Mouse (Mus musculus): ENCODE results near the gene Nufip1. TPM values are rescaled to one million over a fixed set of nuclear protein-coding genes. Genes with fewer than 3 reads are reported as not detected.

Nufip1 gene
- polyA plus RNA-seq, 1 experiment from 2014 or later = 13.9 TPM

- no peaks in the 10 kb centered on the region for H3K4me1 ChIP-seq
- no peak overlapping the region for H3K9ac ChIP-seq
- no peak overlapping the region for H3K4me2 ChIP-seq
- no peak overlapping the region for H3K27ac ChIP-seq
- no peak for ATAC-seq (ENCODE audit: insufficient read depth, low FRiP score, low read depth)
- H3K36me3 ChIP-seq = peaks cover 41% of the 10 kb centered on the region
- no peaks in the 10 kb centered on the region for H3K27me3 ChIP-seq (replicated peaks)
- 88% methylated on average over 7 of the region's 7 CpGs for WGBS
- H3K4me3 ChIP-seq (replicated peaks) = no peak overlapping the region
- H3K9me3 ChIP-seq = no peaks in the 10 kb centered on the region
Measured at GRCm38 (mm10) chr14:76097244-76097643, 13.4 kb upstream of the Nufip1 start.

- H3K4me2 ChIP-seq = no peak overlapping the region
- H3K36me3 ChIP-seq = peaks cover 42% of the 10 kb centered on the region
Measured at GRCm38 (mm10) chr14:76097815-76098214, 12.9 kb upstream of the Nufip1 start.

GRCm38 (mm10) chr14:76099543-76099942 lies 11.1 kb upstream of the Nufip1 start:
- H3K9me3 ChIP-seq = no peaks in the 10 kb centered on the region
- 93% methylated on average over 9 of the region's 9 CpGs for WGBS
- H3K4me3 ChIP-seq (replicated peaks) = no peak overlapping the region
- no peaks in the 10 kb centered on the region for H3K4me1 ChIP-seq
- H3K9ac ChIP-seq = no peak overlapping the region
- peaks cover 44% of the 10 kb centered on the region for H3K36me3 ChIP-seq
- H3K27me3 ChIP-seq (replicated peaks) = no peaks in the 10 kb centered on the region
- ATAC-seq (ENCODE audit: insufficient read depth, low FRiP score, low read depth) = no peak
- no peak overlapping the region for H3K4me2 ChIP-seq
- H3K27ac ChIP-seq = no peak overlapping the region

More at GRCm38 (mm10) chr14:76097815-76098214, 12.9 kb upstream of the Nufip1 start:
- no peak overlapping the region for H3K4me3 ChIP-seq (replicated peaks)
- no peak overlapping the region for H3K9ac ChIP-seq
- ATAC-seq (ENCODE audit: insufficient read depth, low FRiP score, low read depth) = no peak
- 87% methylated on average over 5 of the region's 5 CpGs for WGBS
- no peaks in the 10 kb centered on the region for H3K27me3 ChIP-seq (replicated peaks)
- no peaks in the 10 kb centered on the region for H3K9me3 ChIP-seq
- H3K27ac ChIP-seq = no peak overlapping the region
- H3K4me1 ChIP-seq = no peaks in the 10 kb centered on the region

- no peak for ATAC-seq (ENCODE audit: insufficient read depth, low FRiP score, low read depth)
- 84% methylated on average over 5 of the region's 5 CpGs for WGBS
- peaks cover 32% of the 10 kb centered on the region for H3K36me3 ChIP-seq
Measured at GRCm38 (mm10) chr14:76115744-76116143, 5.1 kb downstream of the Nufip1 start.

GRCm38 (mm10) chr14:76118963-76119362 lies 8.3 kb downstream of the Nufip1 start:
- Histone ChIP-seq H3K9ac (no peak overlapping the region), H3K36me3 (peaks cover 32% of the 10 kb centered on the region), H3K4me3 (replicated peaks) (no peak overlapping the region), H3K27ac (no peak overlapping the region), H3K9me3 (no peaks in the 10 kb centered on the region), H3K4me1 (no peaks in the 10 kb centered on the region), H3K27me3 (replicated peaks) (no peaks in the 10 kb centered on the region), H3K4me2 (no peak overlapping the region)
- no peak for ATAC-seq (ENCODE audit: insufficient read depth, low FRiP score, low read depth)
- 47% methylated on average over 4 of the region's 4 CpGs for WGBS

More at GRCm38 (mm10) chr14:76115744-76116143, 5.1 kb downstream of the Nufip1 start:
- no peak overlapping the region for H3K9ac ChIP-seq
- no peaks in the 10 kb centered on the region for H3K27me3 ChIP-seq (replicated peaks)
- no peaks in the 10 kb centered on the region for H3K9me3 ChIP-seq
- H3K27ac ChIP-seq = no peak overlapping the region
- no peak overlapping the region for H3K4me3 ChIP-seq (replicated peaks)
- H3K4me1 ChIP-seq = peaks cover 3% of the 10 kb centered on the region; the same call in 1 of the 2 replicates
- no peak overlapping the region for H3K4me2 ChIP-seq

- peaks cover 29% of the 10 kb centered on the region for H3K36me3 ChIP-seq
- no peak for ATAC-seq (ENCODE audit: insufficient read depth, low FRiP score, low read depth)
- WGBS = 82% methylated on average over 4 of the region's 4 CpGs
- H3K9me3 ChIP-seq = no peaks in the 10 kb centered on the region
- no peak overlapping the region for H3K9ac ChIP-seq
- no peak overlapping the region for H3K27ac ChIP-seq
- no peak overlapping the region for H3K4me3 ChIP-seq (replicated peaks)
- no peak overlapping the region for H3K4me2 ChIP-seq
- no peaks in the 10 kb centered on the region for H3K4me1 ChIP-seq
- H3K27me3 ChIP-seq (replicated peaks) = no peaks in the 10 kb centered on the region
Measured at GRCm38 (mm10) chr14:76120472-76120871, 9.8 kb downstream of the Nufip1 start.

GRCm38 (mm10) chr14:76121901-76122662 lies 11.4 kb downstream of the Nufip1 start:
- no peaks in the 10 kb centered on the region for H3K4me1 ChIP-seq
- ATAC-seq (ENCODE audit: insufficient read depth, low FRiP score, low read depth) = no peak
- no peak overlapping the region for H3K4me2 ChIP-seq
- H3K27me3 ChIP-seq (replicated peaks) = no peaks in the 10 kb centered on the region
- 54% methylated on average over 6 of the region's 6 CpGs for WGBS
- H3K9ac ChIP-seq = no peak overlapping the region
- no peak overlapping the region for H3K4me3 ChIP-seq (replicated peaks)
- H3K27ac ChIP-seq = no peak overlapping the region
- H3K9me3 ChIP-seq = no peaks in the 10 kb centered on the region
- peaks cover 31% of the 10 kb centered on the region for H3K36me3 ChIP-seq

GRCm38 (mm10) chr14:76122663-76123058 lies 12.0 kb downstream of the Nufip1 start:
- Histone ChIP-seq H3K9ac (no peak overlapping the region), H3K9me3 (no peaks in the 10 kb centered on the region), H3K27me3 (replicated peaks) (no peaks in the 10 kb centered on the region), H3K27ac (no peak overlapping the region), H3K4me1 (no peaks in the 10 kb centered on the region), H3K4me3 (replicated peaks) (no peak overlapping the region), H3K36me3 (peaks cover 33% of the 10 kb centered on the region), H3K4me2 (no peak overlapping the region)
- 89% methylated on average over 8 of the region's 8 CpGs for WGBS
- no peak for ATAC-seq (ENCODE audit: insufficient read depth, low FRiP score, low read depth)

GRCm38 (mm10) chr14:76127311-76127710 lies 16.6 kb downstream of the Nufip1 start:
- WGBS = 86% methylated on average over 3 of the region's 3 CpGs
- Histone ChIP-seq H3K4me2 (no peak overlapping the region), H3K4me1 (no peaks in the 10 kb centered on the region), H3K4me3 (replicated peaks) (no peak overlapping the region), H3K9me3 (no peaks in the 10 kb centered on the region), H3K36me3 (peaks cover 44% of the 10 kb centered on the region), H3K27me3 (replicated peaks) (no peaks in the 10 kb centered on the region), H3K9ac (no peak overlapping the region), H3K27ac (no peak overlapping the region)
- no peak for ATAC-seq (ENCODE audit: insufficient read depth, low FRiP score, low read depth)

GRCm38 (mm10) chr14:76128174-76128573 lies 17.5 kb downstream of the Nufip1 start:
- H3K9ac ChIP-seq = no peak overlapping the region
- H3K36me3 ChIP-seq = peaks cover 50% of the 10 kb centered on the region
- ATAC-seq (ENCODE audit: insufficient read depth, low FRiP score, low read depth) = no peak
- H3K27me3 ChIP-seq (replicated peaks) = no peaks in the 10 kb centered on the region
- no peaks in the 10 kb centered on the region for H3K9me3 ChIP-seq
- no peak overlapping the region for H3K4me3 ChIP-seq (replicated peaks)
- H3K4me2 ChIP-seq = no peak overlapping the region
- no peak overlapping the region for H3K27ac ChIP-seq
- no peaks in the 10 kb centered on the region for H3K4me1 ChIP-seq
- WGBS = 83% methylated on average over 4 of the region's 4 CpGs

GRCm38 (mm10) chr14:76134975-76135374 lies 24.3 kb downstream of the Nufip1 start:
- Histone ChIP-seq H3K4me3 (replicated peaks) (no peak overlapping the region), H3K9me3 (no peaks in the 10 kb centered on the region), H3K27me3 (replicated peaks) (no peaks in the 10 kb centered on the region), H3K27ac (no peak overlapping the region), H3K9ac (no peak overlapping the region), H3K4me1 (no peaks in the 10 kb centered on the region), H3K36me3 (peaks cover 37% of the 10 kb centered on the region), H3K4me2 (no peak overlapping the region)
- WGBS = 87% methylated on average over 4 of the region's 4 CpGs
- no peak for ATAC-seq (ENCODE audit: insufficient read depth, low FRiP score, low read depth)

GRCm38 (mm10) chr14:76145248-76145647 lies 34.6 kb downstream of the Nufip1 start:
- Histone ChIP-seq H3K27me3 (replicated peaks) (no peaks in the 10 kb centered on the region), H3K4me2 (no peak overlapping the region), H3K9me3 (no peaks in the 10 kb centered on the region), H3K4me1 (0 out of 2 replicates have a peak, but pooled peaks cover 4% of the 10 kb centered on the region), H3K36me3 (no peaks in the 10 kb centered on the region), H3K9ac (no peak overlapping the region), H3K27ac (no peak overlapping the region), H3K4me3 (replicated peaks) (no peak overlapping the region)
- ATAC-seq (ENCODE audit: insufficient read depth, low FRiP score, low read depth) = no peak
- 90% methylated on average over 1 of the region's 1 CpGs for WGBS
